Mouse (Mus musculus): ENCODE results near the gene Ggt7. TPM values are rescaled to one million over a fixed set of nuclear protein-coding genes. Genes with fewer than 3 reads are reported as not detected.

The Ggt7 gene
- not detected for polyA plus RNA-seq (2014; fragmentation: Illumina TruSeq; extraction: RNeasy Lipid Tissue Mini Kit (QIAGEN cat#74804))

GRCm38 (mm10) chr2:155517455-155518423, at the start of gene Ggt7, which contains the start of gene Acss2:
Gene Ggt7 (minus strand): TSS chr2:155518237.
Gene Acss2 (plus strand): TSS chr2:155517948.

GRCm38 (mm10) chr2:155473570-155474088, 44.4 kb downstream of the Ggt7 start, which contains the start of gene Ncoa6:
Gene Ncoa6 (minus strand): TSS chr2:155473894.

Other genes starting within 250 kb of the Ggt7 start
- gene Map1lc3a, start 241.9 kb downstream of the Ggt7 start, polyA plus RNA-seq (2014; fragmentation: Illumina TruSeq; extraction: RNeasy Lipid Tissue Mini Kit (QIAGEN cat#74804)), result not detected
- 84.2 TPM for gene Pigu, start 160.8 kb downstream of the Ggt7 start, polyA plus RNA-seq (2014; fragmentation: Illumina TruSeq; extraction: RNeasy Lipid Tissue Mini Kit (QIAGEN cat#74804))
- gene Trp53inp2, start 137.2 kb downstream of the Ggt7 start, polyA plus RNA-seq (2014; fragmentation: Illumina TruSeq; extraction: RNeasy Lipid Tissue Mini Kit (QIAGEN cat#74804)), result 73.9 TPM
- gene Ncoa6, start 44.3 kb downstream of the Ggt7 start, polyA plus RNA-seq (2014; fragmentation: Illumina TruSeq; extraction: RNeasy Lipid Tissue Mini Kit (QIAGEN cat#74804)), result 78.7 TPM
- 8.0 TPM for gene Acss2, start 289 bp downstream of the Ggt7 start, polyA plus RNA-seq (2014; fragmentation: Illumina TruSeq; extraction: RNeasy Lipid Tissue Mini Kit (QIAGEN cat#74804))
- 1.3 TPM for gene Gss, start 74.6 kb upstream of the Ggt7 start, polyA plus RNA-seq (2014; fragmentation: Illumina TruSeq; extraction: RNeasy Lipid Tissue Mini Kit (QIAGEN cat#74804))
- gene Myh7b, start 93.0 kb upstream of the Ggt7 start, polyA plus RNA-seq (2014; fragmentation: Illumina TruSeq; extraction: RNeasy Lipid Tissue Mini Kit (QIAGEN cat#74804)), result not detected
- gene Trpc4ap, start 174.1 kb upstream of the Ggt7 start, polyA plus RNA-seq (2014; fragmentation: Illumina TruSeq; extraction: RNeasy Lipid Tissue Mini Kit (QIAGEN cat#74804)), result 133 TPM
- gene Edem2, start 211.2 kb upstream of the Ggt7 start, polyA plus RNA-seq (2014; fragmentation: Illumina TruSeq; extraction: RNeasy Lipid Tissue Mini Kit (QIAGEN cat#74804)), result 8.2 TPM
- not detected for gene Gm17581, start 217.6 kb upstream of the Ggt7 start, polyA plus RNA-seq (2014; fragmentation: Illumina TruSeq; extraction: RNeasy Lipid Tissue Mini Kit (QIAGEN cat#74804))
- gene Procr, start 232.9 kb upstream of the Ggt7 start, polyA plus RNA-seq (2014; fragmentation: Illumina TruSeq; extraction: RNeasy Lipid Tissue Mini Kit (QIAGEN cat#74804)), result 5.0 TPM

All from ovary, adult 10 weeks (tissue).